In the genomic region with DNA sequence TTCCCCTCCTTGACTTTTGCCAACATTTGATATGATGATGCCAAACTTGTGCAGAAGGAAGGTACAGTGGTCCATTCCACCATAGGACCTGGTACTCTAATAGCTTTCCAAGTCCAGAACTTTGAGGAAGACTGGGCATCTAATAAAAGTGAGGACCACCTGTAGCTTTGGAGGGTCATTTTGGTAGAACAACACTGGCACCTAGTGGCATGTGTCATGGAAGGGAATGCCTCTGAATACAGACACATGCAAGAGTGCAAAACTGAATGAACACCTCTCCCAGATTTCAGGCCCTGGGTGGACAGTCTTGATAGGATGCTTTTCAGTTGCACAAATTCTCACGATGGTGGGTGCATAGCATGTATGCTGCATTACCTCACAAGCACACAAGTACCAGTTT, we compare ENCODE assay signal across 8 mouse cellular contexts.
A peak's percentile ranks its signal among the peaks of the same experiment; 100 is the strongest.
DNase-seq lines count a peak whose midpoint lies in the region.

No protein-coding gene starts in this region.

- DNase-seq in adrenal gland, adult 18-20 months (ENCODE audit: low spot score in 2 of 2): peak; percentile 6 to 22
- DNase-seq in adrenal gland, adult 8-10 months: no peak
- peak; percentile 18 for DNase-seq in layer of hippocampus, adult 11-12 months (ENCODE audit: low spot score)
- no peak for DNase-seq in layer of hippocampus, adult 9-10 months (ENCODE audit: low spot score)
- DNase-seq in R1 (ENCODE audit: low read depth, low spot score): peak; percentile 10
- DNase-seq in heart, postnatal 14 days: peak; percentile 31 to 39
- DNase-seq in spleen, adult 18-20 months: no peak
- no peak for DNase-seq in thymus, postnatal 36 days

- intact Hi-C loops in heart, postnatal 14 days (cut with DNase I): loop anchor here (5.0 kb wide), 1 partner anchor 356 kb away; a partner anchor contains a TSS

Comparison
In these comparisons a context has a peak if more than half of its experiments do, and no peak if none do; other contexts are left out.
1. DNase-seq: peak in adrenal gland, adult 18-20 months (2 of 2), layer of hippocampus, adult 11-12 months (single experiment), R1 (single experiment) and heart, postnatal 14 days (2 of 2); none in adrenal gland, adult 8-10 months (single experiment), layer of hippocampus, adult 9-10 months (single experiment), spleen, adult 18-20 months (0 of 2) and thymus, postnatal 36 days (0 of 2).